Mouse (Mus musculus) hindbrain, embryonic 16.5 days (tissue): ENCODE measurements around the gene Ano6. TPM values are rescaled to one million over a fixed set of nuclear protein-coding genes. Genes with fewer than 3 reads are reported as not detected.

Experiments used
- ATAC-seq: fragments of 200-750 bp; cut with Nextera tagmentation; 2 replicates; pipeline ENCODE4 v1.8.0; 2017; ENCODE audit warnings: moderate TSS enrichment, moderate library complexity
- H3K27ac ChIP-seq: fragments of 300-500 bp; sonication (generic); 2 replicates; pipeline ENCODE4 v1.5.1; 2014; ENCODE audit warnings: low read depth, mild to moderate bottlenecking, control low read depth, low read length, moderate library complexity
- H3K27me3 ChIP-seq: fragments of 300-500 bp; sonication (generic); replicated peaks from 2 replicates; pipeline ENCODE4 v1.6.1; 2014; ENCODE audit warnings: low read length; ENCODE audit not compliant: control insufficient read depth, insufficient read depth
- H3K36me3 ChIP-seq: fragments of 300-500 bp; sonication (generic); 2 replicates; pipeline ENCODE4 v1.6.1; 2014; ENCODE audit warnings: mild to moderate bottlenecking, low read length, moderate library complexity, mixed read lengths; ENCODE audit not compliant: control insufficient read depth, insufficient read depth
- H3K4me1 ChIP-seq: fragments of 300-500 bp; sonication (generic); 2 replicates; pipeline ENCODE4 v1.6.1; 2014; ENCODE audit warnings: low read depth, low read length; ENCODE audit not compliant: control insufficient read depth, insufficient read depth
- H3K4me2 ChIP-seq: fragments of 300-500 bp; sonication (generic); 2 replicates; pipeline ENCODE4 v1.6.1; 2014; ENCODE audit warnings: mild to moderate bottlenecking, low read length, control low read depth, moderate library complexity
- H3K4me3 ChIP-seq: fragments of 300-500 bp; sonication (generic); 2 replicates; pipeline ENCODE4 v1.5.1; 2014; ENCODE audit warnings: mild to moderate bottlenecking, low read length, control low read depth, moderate library complexity
- H3K9ac ChIP-seq: fragments of 300-500 bp; sonication (generic); 2 replicates; pipeline ENCODE4 v1.6.1; 2014; ENCODE audit warnings: low read depth, mild to moderate bottlenecking, control low read depth, low read length, moderate library complexity
- H3K9me3 ChIP-seq: fragments of 300-500 bp; sonication (generic); 2 replicates; pipeline ENCODE4 v1.6.1; 2014; ENCODE audit warnings: mild to moderate bottlenecking, low read length, moderate library complexity; ENCODE audit not compliant: control insufficient read depth
- WGBS: fragments of 180-500 bp; shearing (Covaris S2); extraction: QIAGEN DNeasy Blood & Tissue Kit; methylation state at CpG from one replicate; pipeline ENCODE4 v1.1.7; 2014; 5-methylcytosine and 5-hydroxymethylcytosine counted together
- polyA plus RNA-seq: library from polyadenylated mRNA; unstranded; fragments of >200 nt; fragmentation: Nextera tagmentation; extraction: Ambion mirVana; gene quantifications from 2 replicates; pipeline ENCODE4 v1.2.1, GENCODE M21; 2015

The Ano6 gene
- polyA plus RNA-seq, 1 experiment from 2014 or later: 25.0 TPM

GRCm38 (mm10) chr15:95850546-95850945 lies 59.9 kb downstream of the Ano6 start:
- H3K27me3 ChIP-seq: no peaks in the 10 kb centered on the region
- H3K9me3 ChIP-seq: no peaks in the 10 kb centered on the region
- no peak overlapping the region for H3K4me2 ChIP-seq
- H3K27ac ChIP-seq: no peak overlapping the region
- H3K36me3 ChIP-seq: no peaks in the 10 kb centered on the region
- WGBS: 90% methylated on average over 5 of the region's 5 CpGs
- H3K4me3 ChIP-seq: no peak overlapping the region
- no peaks in the 10 kb centered on the region; the same call in 1 of the 2 replicates for H3K4me1 ChIP-seq
- ATAC-seq: no peak
- H3K9ac ChIP-seq: no peak overlapping the region

GRCm38 (mm10) chr15:95855051-95855844 lies 64.6 kb downstream of the Ano6 start:
- no peak for ATAC-seq
- WGBS: 91% methylated on average over 13 of the region's 13 CpGs

GRCm38 (mm10) chr15:95855953-95856352 lies 65.3 kb downstream of the Ano6 start:
- Histone ChIP-seq H3K9me3 (no peaks in the 10 kb centered on the region), H3K4me3 (no peak overlapping the region), H3K4me1 (no peaks in the 10 kb centered on the region), H3K27me3 (no peaks in the 10 kb centered on the region), H3K9ac (no peak overlapping the region), H3K36me3 (no peaks in the 10 kb centered on the region), H3K27ac (no peak overlapping the region), H3K4me2 (no peak overlapping the region)
- 72% methylated on average over 7 of the region's 7 CpGs for WGBS
- ATAC-seq: no peak

More at GRCm38 (mm10) chr15:95855051-95855844, 64.6 kb downstream of the Ano6 start:
- Histone ChIP-seq H3K4me2 (no peak overlapping the region), H3K4me1 (no peaks in the 10 kb centered on the region), H3K9me3 (no peaks in the 10 kb centered on the region), H3K36me3 (no peaks in the 10 kb centered on the region), H3K27ac (no peak overlapping the region), H3K4me3 (no peak overlapping the region), H3K9ac (no peak overlapping the region), H3K27me3 (no peaks in the 10 kb centered on the region)

- no peaks in the 10 kb centered on the region for H3K36me3 ChIP-seq
- no peaks in the 10 kb centered on the region for H3K9me3 ChIP-seq
- no peak for ATAC-seq
- H3K4me2 ChIP-seq: no peak overlapping the region
- no peaks in the 10 kb centered on the region for H3K4me1 ChIP-seq
- 71% methylated on average over 8 of the region's 8 CpGs for WGBS
- no peak overlapping the region for H3K27ac ChIP-seq
- no peaks in the 10 kb centered on the region for H3K27me3 ChIP-seq
- H3K4me3 ChIP-seq: no peak overlapping the region
- no peak overlapping the region for H3K9ac ChIP-seq
Observed at GRCm38 (mm10) chr15:95856684-95857595, 66.3 kb downstream of the Ano6 start.

DNA sequence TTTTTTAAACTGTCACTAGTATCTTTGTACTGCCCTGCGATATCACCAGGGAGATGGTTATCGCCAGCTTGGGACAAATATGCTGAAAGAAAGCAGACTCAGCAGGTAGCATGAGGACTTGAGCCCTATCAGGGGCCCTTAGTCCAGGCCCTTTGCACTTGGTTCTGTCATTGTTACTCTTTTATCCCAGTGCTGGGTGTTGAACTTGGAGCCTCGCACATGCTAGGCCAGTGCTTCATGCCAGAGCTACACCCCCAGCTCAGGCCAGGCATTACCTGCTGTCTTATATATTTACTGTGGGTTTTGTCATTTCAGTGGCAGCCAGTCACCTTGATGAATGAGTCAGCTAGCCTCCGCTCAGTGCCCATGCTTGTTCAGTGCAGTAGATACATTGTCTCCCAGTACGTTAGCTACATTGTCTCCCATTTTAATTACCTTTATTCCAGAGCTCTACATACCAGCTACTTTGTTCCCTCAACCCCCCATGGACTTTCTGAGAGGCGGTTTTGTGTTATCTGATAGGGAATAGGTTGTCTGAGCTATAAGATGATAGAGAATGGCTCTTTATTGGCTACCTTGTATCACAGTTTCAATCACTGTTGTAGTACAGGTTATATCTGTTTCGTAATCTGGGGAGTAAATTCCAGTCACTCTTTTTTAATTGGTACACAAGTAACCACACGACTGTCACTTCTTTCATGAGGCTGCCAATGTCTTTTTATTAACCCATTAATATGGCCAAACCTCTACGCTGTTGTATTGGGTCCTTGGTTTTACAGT lies 68.4 kb downstream of the Ano6 start:
- H3K9me3 ChIP-seq: no peaks in the 10 kb centered on the region
- no peak for ATAC-seq
- H3K27ac ChIP-seq: no peak overlapping the region
- H3K9ac ChIP-seq: no peak overlapping the region
- H3K4me1 ChIP-seq: no peaks in the 10 kb centered on the region; the same call in 1 of the 2 replicates
- H3K27me3 ChIP-seq: no peaks in the 10 kb centered on the region
- no peaks in the 10 kb centered on the region for H3K36me3 ChIP-seq
- WGBS: 69% methylated on average over 9 of the region's 9 CpGs
- H3K4me3 ChIP-seq: no peak overlapping the region
- no peak overlapping the region for H3K4me2 ChIP-seq

DNA sequence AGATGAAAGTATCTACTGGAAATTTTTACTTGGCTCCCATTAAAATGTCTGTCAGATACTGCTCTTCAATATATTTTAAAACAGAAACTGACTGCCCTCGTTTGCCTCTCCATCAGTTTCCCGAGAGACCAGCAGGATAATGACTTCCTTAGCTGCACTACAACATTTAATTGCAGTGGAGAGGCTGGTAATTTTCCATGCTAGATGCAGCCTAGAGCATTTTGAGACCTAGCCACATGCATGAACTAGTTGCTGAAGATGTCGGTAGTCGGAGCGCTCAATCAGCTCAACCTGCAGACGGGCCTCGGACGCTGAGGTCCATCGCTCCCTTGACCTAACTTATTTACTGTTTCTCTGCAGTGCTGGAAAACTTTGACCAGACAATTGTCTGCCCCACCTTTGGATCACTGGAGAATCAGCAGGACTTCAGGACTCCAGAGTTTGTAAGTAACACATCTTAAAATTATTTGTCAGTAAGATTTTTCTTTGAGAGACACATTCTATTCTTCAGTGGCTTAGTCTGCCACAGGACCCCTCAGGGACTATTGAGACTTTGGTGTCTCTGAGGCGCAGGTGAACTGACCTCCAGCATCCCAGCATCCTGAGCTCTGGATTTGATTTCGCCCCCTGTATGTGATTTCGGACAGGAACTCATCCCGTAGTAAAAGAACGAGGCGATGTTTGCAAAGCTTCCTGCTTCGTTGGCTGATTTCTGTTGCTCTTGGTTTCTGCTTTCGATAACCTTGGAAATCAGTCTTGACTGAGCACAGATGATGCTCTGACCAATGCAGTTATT lies 73.4 kb downstream of the Ano6 start:
- no peak overlapping the region for H3K27ac ChIP-seq
- H3K9me3 ChIP-seq: no peaks in the 10 kb centered on the region

DNA sequence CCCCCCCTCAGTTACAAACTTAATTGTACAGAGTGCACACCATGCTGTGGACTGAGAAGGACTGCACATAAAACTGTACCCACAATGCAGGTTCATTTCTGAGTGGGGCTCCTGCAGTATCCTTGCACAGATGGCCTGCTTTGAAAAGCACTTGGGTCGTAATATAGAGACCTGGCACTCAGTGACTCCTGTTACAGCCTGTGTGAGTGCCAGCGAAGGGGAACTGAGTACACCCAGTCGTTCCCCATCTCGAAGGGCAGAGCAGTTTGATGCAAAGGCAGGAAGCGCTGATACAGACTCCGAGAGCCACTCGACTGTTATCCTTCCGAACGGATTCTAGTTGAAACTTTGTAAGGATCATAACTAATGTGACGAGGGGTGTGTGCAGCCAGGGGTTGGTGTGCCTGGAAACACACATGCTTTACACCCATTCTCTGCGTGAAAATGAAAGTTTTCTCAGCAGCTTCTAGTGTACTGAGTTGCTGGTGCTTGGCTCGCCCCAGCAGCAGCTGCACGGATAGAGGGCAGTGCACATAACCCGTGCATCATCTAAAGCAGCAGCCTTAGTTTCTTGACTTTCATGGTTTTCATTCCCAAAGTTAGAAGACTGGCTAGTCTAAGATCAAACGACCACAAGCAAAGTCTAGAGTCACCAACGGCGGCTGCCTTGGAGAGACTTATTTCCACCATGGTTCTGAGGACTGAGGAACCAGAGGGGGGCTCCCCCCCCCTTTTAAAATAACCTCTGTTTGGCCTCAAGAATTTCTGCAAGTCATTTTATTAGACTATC lies 74.9 kb downstream of the Ano6 start:
- Histone ChIP-seq H3K9me3 (no peaks in the 10 kb centered on the region), H3K4me3 (no peak overlapping the region), H3K4me2 (no peak overlapping the region), H3K27me3 (no peaks in the 10 kb centered on the region), H3K36me3 (no peaks in the 10 kb centered on the region), H3K4me1 (no peaks in the 10 kb centered on the region; the same call in 1 of the 2 replicates), H3K27ac (no peak overlapping the region), H3K9ac (no peak overlapping the region)
- ATAC-seq: no peak
- WGBS: 93% methylated on average over 17 of the region's 17 CpGs

More for the DNA sequence above, 73.4 kb downstream of the Ano6 start:
- Histone ChIP-seq H3K4me2 (no peak overlapping the region), H3K4me3 (no peak overlapping the region), H3K36me3 (no peaks in the 10 kb centered on the region), H3K9ac (no peak overlapping the region), H3K4me1 (no peaks in the 10 kb centered on the region; the same call in 1 of the 2 replicates), H3K27me3 (no peaks in the 10 kb centered on the region)
- WGBS: 80% methylated on average over 17 of the region's 17 CpGs
- no peak for ATAC-seq

DNA sequence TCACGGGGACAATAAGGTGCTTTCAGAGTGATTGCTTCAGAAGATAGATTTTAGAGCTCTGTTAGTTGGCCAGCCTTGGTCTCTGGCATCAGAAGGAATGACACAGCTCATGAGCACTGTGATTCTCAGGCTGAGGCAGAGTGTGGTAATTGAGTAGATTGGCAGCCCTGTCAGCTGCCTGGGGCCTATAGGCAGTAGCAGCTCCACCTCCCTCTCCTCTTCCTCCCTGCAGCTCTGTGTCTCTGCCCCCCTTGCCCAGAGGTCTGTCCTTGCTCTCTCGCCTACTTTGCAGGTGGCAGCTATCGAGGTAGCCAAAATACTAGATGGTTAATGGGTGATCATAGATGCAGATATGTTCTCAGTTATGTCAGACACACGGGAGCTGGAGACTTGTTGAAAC lies 77.5 kb downstream of the Ano6 start:
- no peak overlapping the region for H3K4me2 ChIP-seq
- H3K9me3 ChIP-seq: no peaks in the 10 kb centered on the region
- no peaks in the 10 kb centered on the region for H3K27me3 ChIP-seq
- WGBS: 91% methylated on average over 4 of the region's 4 CpGs
- ATAC-seq: no peak
- no peak overlapping the region for H3K4me3 ChIP-seq
- H3K36me3 ChIP-seq: no peaks in the 10 kb centered on the region
- no peaks in the 10 kb centered on the region; the same call in 1 of the 2 replicates for H3K4me1 ChIP-seq
- H3K27ac ChIP-seq: no peak overlapping the region
- no peak overlapping the region for H3K9ac ChIP-seq
